Mouse (Mus musculus) layer of hippocampus, adult 9-10 months (tissue): ENCODE measurements around the gene Vcl.
A peak's percentile ranks its signal among the peaks of the same experiment; 100 is the strongest.

Source experiments
- DNase-seq: peaks from one replicate; pipeline ENCODE4 v3.0.0; 2022; ENCODE audit warnings: low spot score

Vcl gene

GRCm38 (mm10) chr14:20928848-20929745 is at the start of gene Vcl:
Gene Vcl, plus strand, starts transcription at chr14:20929398.
- DNase-seq: peak; percentile 96

GRCm38 (mm10) chr14:20884691-20885090 is 44.5 kb upstream of the Vcl start:
- DNase-seq: no peak

- peak; percentile 24 for DNase-seq
These were observed 43.9 kb upstream of the Vcl start for GRCm38 (mm10) chr14:20885091-20885888.

- DNase-seq: peak; percentile 27
These were observed 42.9 kb upstream of the Vcl start for GRCm38 (mm10) chr14:20886266-20886665.

GRCm38 (mm10) chr14:20887541-20888085 is 41.6 kb upstream of the Vcl start:
- no peak for DNase-seq

- DNase-seq: peak; percentile 40
These were observed 37.2 kb upstream of the Vcl start for GRCm38 (mm10) chr14:20891941-20892402.

- DNase-seq: no peak
These were observed 35.4 kb upstream of the Vcl start for GRCm38 (mm10) chr14:20893815-20894214.

- no peak for DNase-seq
These were observed 27.9 kb upstream of the Vcl start for GRCm38 (mm10) chr14:20901267-20901666.

- DNase-seq: no peak
These were observed 26.1 kb upstream of the Vcl start for GRCm38 (mm10) chr14:20903137-20903536.

GRCm38 (mm10) chr14:20911811-20912210 is 17.4 kb upstream of the Vcl start:
- DNase-seq: no peak

- peak; percentile 49 for DNase-seq
These were observed 14.8 kb upstream of the Vcl start for GRCm38 (mm10) chr14:20914415-20914814.

GRCm38 (mm10) chr14:20916625-20917612 is 12.3 kb upstream of the Vcl start:
- DNase-seq: no peak

GRCm38 (mm10) chr14:20924071-20924789 is 5.0 kb upstream of the Vcl start:
- DNase-seq: no peak

- no peak for DNase-seq
These were observed 1.5 kb upstream of the Vcl start for GRCm38 (mm10) chr14:20927470-20928307.

GRCm38 (mm10) chr14:20928308-20928685 is 901 bp upstream of the Vcl start:
- no peak for DNase-seq

GRCm38 (mm10) chr14:20929814-20930434 is 726 bp downstream of the Vcl start:
- DNase-seq: no peak

GRCm38 (mm10) chr14:20930481-20931391 is 1.5 kb downstream of the Vcl start:
- no peak for DNase-seq

- no peak for DNase-seq
These were observed 9.2 kb downstream of the Vcl start for GRCm38 (mm10) chr14:20938424-20938823.
